Mouse (Mus musculus) adrenal gland, postnatal 36 days (tissue): ENCODE measurements around the gene Tbc1d25. TPM values are rescaled to one million over a fixed set of nuclear protein-coding genes. Genes with fewer than 3 reads are reported as not detected.

ENCODE experiments used
- total RNA-seq, 2 experiments: library from RNA; stranded (reverse); gene quantifications; 2 replicates each; pipeline ENCODE4 v1.2.3; 2021

The Tbc1d25 gene
- total RNA-seq, 2 experiments from 2014 or later, result 7.7 to 8.0 TPM

Other genes with a start within 250 kb of the Tbc1d25 start
- not detected for gene Eras, start 247.6 kb downstream of the Tbc1d25 start, total RNA-seq
- gene Hdac6, start 228.3 kb downstream of the Tbc1d25 start, total RNA-seq, result 10 to 100 TPM; 16.5 to 17.3 TPM
- under 1 TPM in 1 of 2 experiments, not detected in 1; 0.26 TPM for gene Gata1, start 198.1 kb downstream of the Tbc1d25 start, total RNA-seq
- not detected for gene Glod5, start 157.7 kb downstream of the Tbc1d25 start, total RNA-seq
- 10 to 100 TPM; 11.0 to 15.1 TPM for gene Suv39h1, start 101.4 kb downstream of the Tbc1d25 start, total RNA-seq
- gene Was, start 85.7 kb downstream of the Tbc1d25 start, total RNA-seq, result 1 to 10 TPM; 1.7 to 2.3 TPM
- gene Wdr13, start 43.3 kb downstream of the Tbc1d25 start, total RNA-seq, result 10 to 100 TPM; 63.2 to 64.0 TPM
- gene Rbm3, start 30.3 kb downstream of the Tbc1d25 start, total RNA-seq, result 100 to 1,000 TPM in 1 of 2 experiments, 10 to 100 TPM in 1; 97.4 to 129 TPM
- 10 to 100 TPM; 57.2 to 94.7 TPM for gene Ebp, start 17.3 kb upstream of the Tbc1d25 start, total RNA-seq
- 1 to 10 TPM; 6.8 to 7.9 TPM for gene Porcn, start 30.3 kb upstream of the Tbc1d25 start, total RNA-seq
- gene Ftsj1, start 76.2 kb upstream of the Tbc1d25 start, total RNA-seq, result 10 to 100 TPM; 20.6 to 28.8 TPM
- gene Slc38a5, start 95.0 kb upstream of the Tbc1d25 start, total RNA-seq, result not detected
- not detected for gene Ssxb10, start 151.2 kb upstream of the Tbc1d25 start, total RNA-seq
- gene Ssxb9, start 190.8 kb upstream of the Tbc1d25 start, total RNA-seq, result not detected
- gene Ssxb1, start 237.1 kb upstream of the Tbc1d25 start, total RNA-seq, result not detected